Mouse (Mus musculus) liver, embryonic 13.5 days (tissue): Measurements from ENCODE around the gene Zdhhc8. TPM values are rescaled to one million over a fixed set of nuclear protein-coding genes. Genes with fewer than 3 reads are reported as not detected.
A peak's percentile ranks its signal among the peaks of the same experiment; 100 is the strongest.

ENCODE experiments used
- ATAC-seq: fragments of 200-750 bp; cut with Nextera tagmentation; 2 replicates; pipeline ENCODE4 v1.8.0; 2017; ENCODE audit warnings: low read depth, mild to moderate bottlenecking, moderate number of reproducible peaks, moderate library complexity
- DNase-seq: peaks from one replicate; pipeline ENCODE4 v3.0.0; 2022
- H3K27ac ChIP-seq: fragments of 300-500 bp; sonication (generic); 2 replicates; pipeline ENCODE4 v1.5.1; 2015; ENCODE audit warnings: moderate library complexity, mild to moderate bottlenecking, inconsistent platforms
- H3K27me3 ChIP-seq: fragments of 300-500 bp; sonication (generic); 2 replicates; pipeline ENCODE4 v1.6.1; 2015; ENCODE audit warnings: mild to moderate bottlenecking, inconsistent platforms
- H3K36me3 ChIP-seq: fragments of 300-500 bp; sonication (generic); 2 replicates; pipeline ENCODE4 v1.6.1; 2015; ENCODE audit warnings: mild to moderate bottlenecking, inconsistent platforms
- H3K4me1 ChIP-seq: fragments of 300-500 bp; sonication (generic); replicated peaks from 2 replicates; pipeline ENCODE4 v1.6.1; 2015; ENCODE audit warnings: inconsistent platforms
- H3K4me2 ChIP-seq: fragments of 300-500 bp; sonication (generic); 2 replicates; pipeline ENCODE4 v1.6.1; 2015; ENCODE audit warnings: inconsistent platforms, mild to moderate bottlenecking, moderate library complexity
- H3K4me3 ChIP-seq: fragments of 300-500 bp; sonication (generic); replicated peaks from 2 replicates; pipeline ENCODE4 v1.5.1; 2015; ENCODE audit warnings: mild to moderate bottlenecking, inconsistent platforms
- H3K9ac ChIP-seq: fragments of 300-500 bp; sonication (generic); 2 replicates; pipeline ENCODE4 v1.6.1; 2015; ENCODE audit warnings: mild to moderate bottlenecking, inconsistent platforms
- H3K9me3 ChIP-seq: fragments of 300-500 bp; sonication (generic); replicated peaks from 2 replicates; pipeline ENCODE4 v1.6.1; 2016; ENCODE audit warnings: inconsistent platforms
- WGBS: fragments of 180-500 bp; shearing (Covaris S2); methylation state at CpG from one replicate; pipeline ENCODE4 v1.1.7; 2015; ENCODE audit not compliant: insufficient replicate concordance; 5-methylcytosine and 5-hydroxymethylcytosine counted together
- polyA plus RNA-seq: library from polyadenylated mRNA; unstranded; fragments of >200 nt; fragmentation: Nextera tagmentation; extraction: Ambion mirVana; gene quantifications from 2 replicates; pipeline ENCODE4 v1.2.1, GENCODE M21; 2015

The Zdhhc8 gene
- polyA plus RNA-seq, 1 experiment from 2014 or later, result 1.7 TPM

DNA sequence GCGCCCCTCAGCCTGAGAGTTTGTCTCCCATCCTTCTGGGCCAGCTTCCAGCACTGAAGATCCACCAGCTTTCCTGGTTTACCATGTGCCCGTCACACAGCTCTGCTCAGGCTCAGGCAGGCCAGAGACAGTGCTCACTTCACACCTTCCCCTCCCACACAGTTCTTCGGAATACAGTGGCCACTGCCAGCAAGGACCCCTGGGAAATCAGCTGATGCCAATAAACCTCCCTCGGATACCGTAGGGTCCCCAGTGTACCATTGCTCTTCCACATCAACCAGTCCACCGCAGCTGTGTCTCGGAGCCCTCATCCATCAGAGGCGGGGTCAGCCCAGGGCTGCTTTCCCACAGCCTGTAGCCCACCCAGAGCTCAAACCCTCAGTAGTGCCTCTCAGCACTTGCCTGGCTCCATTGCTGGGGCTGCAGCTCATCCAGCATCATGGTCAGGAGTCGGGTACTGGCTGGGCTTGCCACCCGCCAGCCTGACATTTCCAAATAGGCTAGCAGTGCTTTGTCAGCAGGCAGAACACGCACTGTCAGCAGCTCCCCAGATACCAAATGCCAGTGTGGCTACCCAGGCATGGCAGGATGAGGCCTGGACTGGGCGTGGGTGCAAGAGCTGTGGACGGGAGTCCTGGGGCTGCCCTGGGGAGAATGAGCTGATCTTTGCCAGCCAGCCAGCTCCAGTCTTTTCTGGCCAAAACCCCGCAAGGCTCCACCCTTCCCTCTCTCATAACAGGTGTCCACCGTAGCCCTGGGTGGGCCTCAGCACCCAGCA, 40.5 kb downstream of the Zdhhc8 start:
- DNase-seq (no peak), ATAC-seq (no peak)
- 62% methylated on average over 15 of the region's 15 CpGs for WGBS
- H3K27me3 ChIP-seq, result no peaks in the 10 kb centered on the region
- H3K9me3 ChIP-seq, result no peaks in the 10 kb centered on the region
- H3K4me3 ChIP-seq, result no peak overlapping the region
- H3K4me1 ChIP-seq, result no peaks in the 10 kb centered on the region
- H3K27ac ChIP-seq, result no peak overlapping the region
- no peak overlapping the region for H3K4me2 ChIP-seq
- no peaks in the 10 kb centered on the region for H3K36me3 ChIP-seq
- H3K9ac ChIP-seq, result no peak overlapping the region

DNA sequence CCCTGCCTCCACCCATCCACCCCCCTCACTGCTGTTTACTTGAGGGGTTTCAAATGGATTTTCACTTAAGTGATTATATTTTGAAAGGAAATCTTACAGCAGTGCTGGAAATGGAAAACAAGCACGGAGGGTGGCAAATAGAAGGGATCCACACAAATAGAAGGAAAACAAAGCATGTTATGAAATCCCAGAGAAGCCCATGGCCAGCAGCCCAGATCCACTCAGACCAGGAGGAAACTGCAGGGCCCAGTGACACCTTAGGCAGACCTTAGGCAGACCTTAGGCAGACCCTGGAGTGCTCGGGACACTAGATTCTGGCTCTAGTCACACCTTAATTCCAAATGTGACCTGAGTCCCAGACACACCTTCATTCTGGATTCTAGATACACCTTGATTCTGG, 43.9 kb downstream of the Zdhhc8 start:
- no peak for ATAC-seq
- no peak overlapping the region for H3K4me2 ChIP-seq
- H3K36me3 ChIP-seq, result no peaks in the 10 kb centered on the region
- no peaks in the 10 kb centered on the region for H3K9me3 ChIP-seq
- no peak overlapping the region for H3K4me3 ChIP-seq
- H3K27ac ChIP-seq, result no peak overlapping the region
- H3K4me1 ChIP-seq, result 0 out of 2 replicates have a peak, but pooled peaks cover 8% of the 10 kb centered on the region
- 63% methylated on average over 2 of the region's 2 CpGs for WGBS
- no peak overlapping the region for H3K9ac ChIP-seq
- DNase-seq, result no peak
- no peaks in the 10 kb centered on the region for H3K27me3 ChIP-seq

DNA sequence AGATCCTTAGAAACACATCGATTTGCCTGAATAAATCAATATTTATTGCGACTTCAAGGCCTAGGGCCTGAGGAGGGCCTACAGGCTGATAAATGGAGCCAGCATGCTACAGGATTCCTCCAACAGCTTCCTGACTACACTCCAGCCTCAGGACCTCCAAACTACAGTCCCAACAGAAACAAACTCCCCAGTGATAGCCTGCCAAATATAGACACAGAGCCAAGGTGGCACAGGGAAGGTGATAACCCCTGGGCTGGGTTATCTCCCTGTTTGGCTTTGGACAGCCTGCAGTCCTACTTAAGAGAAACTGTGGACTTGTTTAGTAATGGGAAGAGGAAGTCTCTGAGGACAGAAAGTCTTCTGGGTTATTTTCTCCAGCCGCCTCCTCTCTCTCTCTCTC, 47.7 kb downstream of the Zdhhc8 start:
- no peak overlapping the region for H3K4me2 ChIP-seq
- DNase-seq (no peak), ATAC-seq (no peak)
- no peaks in the 10 kb centered on the region for H3K27me3 ChIP-seq
- WGBS, result 49% methylated on average over 3 of the region's 3 CpGs
- no peak overlapping the region for H3K4me3 ChIP-seq
- no peak overlapping the region for H3K27ac ChIP-seq
- H3K9ac ChIP-seq, result no peak overlapping the region
- H3K9me3 ChIP-seq, result no peaks in the 10 kb centered on the region
- no peaks in the 10 kb centered on the region for H3K36me3 ChIP-seq
- H3K4me1 ChIP-seq, result 0 out of 2 replicates have a peak, but pooled peaks cover 8% of the 10 kb centered on the region

DNA sequence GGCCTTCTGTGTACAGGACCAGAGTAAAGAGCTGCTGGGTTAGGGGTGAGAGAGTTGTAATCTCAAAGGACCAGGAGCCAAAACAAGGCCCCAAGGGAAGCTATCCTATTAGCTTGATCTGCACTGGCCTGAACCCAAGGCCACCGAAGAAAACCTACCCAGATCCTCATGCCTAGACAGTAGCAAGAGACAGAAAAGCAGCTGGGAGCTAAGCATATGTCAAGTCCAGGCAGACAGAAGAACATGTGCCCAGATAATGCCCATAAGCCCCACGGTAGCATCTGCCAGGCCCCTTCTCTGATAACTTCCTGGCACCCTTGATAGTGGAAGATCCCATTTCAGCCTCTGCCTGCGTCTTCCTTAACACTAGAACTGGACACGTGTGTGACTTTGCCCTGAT, 48.1 kb downstream of the Zdhhc8 start:
- no peak overlapping the region for H3K27ac ChIP-seq
- no peak for DNase-seq

DNA sequence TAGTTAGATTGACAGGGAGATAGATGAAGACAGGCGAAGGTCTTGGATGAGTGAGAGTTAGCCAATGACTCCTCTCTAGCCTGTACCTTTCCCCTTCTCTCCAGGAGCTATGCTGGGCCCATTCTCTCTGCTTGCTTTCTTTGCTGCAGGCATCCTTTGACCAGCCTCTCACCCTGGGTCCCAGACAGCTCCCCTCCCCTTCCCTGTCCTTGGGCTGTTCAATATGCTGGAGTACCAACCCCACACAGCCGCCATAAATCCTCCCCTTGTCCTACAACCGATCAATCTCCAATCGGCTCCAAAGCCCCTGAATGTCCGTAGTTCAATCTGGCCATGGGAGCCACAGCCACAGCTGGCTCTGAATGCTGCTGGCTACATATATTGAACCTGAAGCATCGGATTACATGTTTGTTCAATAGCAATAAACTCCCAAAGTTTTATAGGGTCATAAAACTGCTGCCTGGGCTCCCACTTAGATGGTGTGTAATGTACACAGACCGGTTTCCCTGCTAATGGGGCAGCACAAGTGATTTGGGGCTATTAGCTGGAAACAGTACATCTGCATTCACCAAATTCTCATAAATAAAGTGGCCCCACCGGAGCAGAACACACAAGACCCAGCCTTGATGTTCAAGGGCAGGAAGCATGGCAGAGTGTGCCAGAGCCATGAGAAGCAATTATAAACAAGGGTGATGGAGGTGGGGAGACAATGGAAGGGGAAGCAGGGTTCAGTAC, 49.1 kb downstream of the Zdhhc8 start:
- Histone ChIP-seq H3K4me3 (no peak overlapping the region), H3K4me2 (no peak overlapping the region), H3K9ac (no peak overlapping the region), H3K27ac (no peak overlapping the region), H3K4me1 (0 out of 2 replicates have a peak, but pooled peaks cover 8% of the 10 kb centered on the region), H3K9me3 (no peaks in the 10 kb centered on the region), H3K36me3 (no peaks in the 10 kb centered on the region), H3K27me3 (no peaks in the 10 kb centered on the region)
- 64% methylated on average over 8 of the region's 8 CpGs for WGBS
- ATAC-seq, result no peak
- DNase-seq, result no peak

More for the DNA sequence above, 48.1 kb downstream of the Zdhhc8 start:
- no peak overlapping the region for H3K4me2 ChIP-seq
- H3K27me3 ChIP-seq, result no peaks in the 10 kb centered on the region
- no peaks in the 10 kb centered on the region for H3K36me3 ChIP-seq
- ATAC-seq, result no peak
- H3K4me1 ChIP-seq, result 0 out of 2 replicates have a peak, but pooled peaks cover 8% of the 10 kb centered on the region
- H3K4me3 ChIP-seq, result no peak overlapping the region
- no peak overlapping the region for H3K9ac ChIP-seq
- WGBS, result 49% methylated on average over 4 of the region's 4 CpGs
- no peaks in the 10 kb centered on the region for H3K9me3 ChIP-seq

DNA sequence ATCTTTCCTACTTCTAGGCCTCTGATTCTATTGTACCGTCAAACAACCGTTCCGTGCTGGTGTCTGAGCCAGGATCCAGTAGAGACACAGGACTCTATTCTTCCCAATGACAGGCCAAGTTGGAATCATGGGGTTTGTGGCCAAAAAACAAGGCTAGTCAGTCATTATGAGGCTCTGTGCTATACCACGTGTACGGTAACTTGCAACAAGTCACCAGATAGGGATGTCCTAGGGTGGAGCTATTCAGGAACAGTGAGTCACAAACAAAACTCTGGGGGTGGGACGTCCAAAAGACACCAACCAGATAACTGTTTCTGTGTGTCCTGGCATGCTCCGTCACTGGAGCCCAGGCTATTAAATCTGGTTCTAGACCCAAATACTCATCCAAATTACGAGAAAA, 52.2 kb downstream of the Zdhhc8 start:
- Histone ChIP-seq H3K36me3 (no peaks in the 10 kb centered on the region), H3K9ac (no peak overlapping the region), H3K9me3 (no peaks in the 10 kb centered on the region), H3K4me3 (no peak overlapping the region), H3K27me3 (no peaks in the 10 kb centered on the region), H3K4me1 (peaks cover 11% of the 10 kb centered on the region; the same call in 1 of the 2 replicates), H3K4me2 (no peak overlapping the region), H3K27ac (no peak overlapping the region)
- ATAC-seq (no peak), DNase-seq (no peak)
- whole genome bisulfite sequencing, result 60% methylated on average over 8 of the region's 8 CpGs

DNA sequence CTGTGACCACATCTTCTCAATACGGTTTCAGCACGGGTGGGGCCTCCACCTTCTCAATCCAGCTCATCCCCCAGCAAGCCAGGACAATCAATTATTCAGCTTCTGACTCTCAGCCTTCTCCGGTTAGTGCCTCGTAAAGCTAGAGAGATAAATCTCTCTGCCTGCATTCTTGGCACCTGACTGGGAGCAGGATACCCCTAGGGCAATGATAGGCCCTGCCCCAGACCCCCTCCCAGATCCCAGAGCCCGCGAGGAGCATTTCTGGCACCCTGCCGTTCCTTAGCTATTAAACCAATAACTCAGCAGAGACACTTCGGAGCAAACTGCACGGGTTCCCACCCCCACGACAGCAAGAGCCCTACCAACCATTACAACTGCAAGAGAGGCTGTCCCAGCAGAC, 53.5 kb downstream of the Zdhhc8 start:
- Histone ChIP-seq H3K27ac (no peak overlapping the region), H3K4me3 (no peak overlapping the region)
- 58% methylated on average over 10 of the region's 10 CpGs for WGBS

DNA sequence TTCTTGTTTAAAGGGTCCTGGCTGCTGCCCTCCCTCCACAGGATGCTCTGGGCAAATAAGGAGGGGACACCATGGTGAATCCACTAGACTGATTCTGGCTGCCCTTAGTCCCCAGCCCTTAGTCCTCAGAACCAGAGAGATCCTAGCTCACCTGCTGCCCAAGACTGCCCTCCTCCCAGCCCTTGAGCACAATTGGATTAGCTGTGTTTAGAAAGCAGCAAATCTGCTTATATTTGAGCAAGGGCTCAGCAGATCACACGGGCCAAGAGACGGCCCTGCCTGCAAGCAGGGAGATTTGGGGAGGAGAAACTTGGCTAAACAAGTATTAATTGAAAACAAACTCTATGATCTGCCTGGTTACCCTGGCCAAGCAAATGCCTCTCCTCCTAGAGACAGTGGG, 55.3 kb downstream of the Zdhhc8 start:
- DNase-seq, result no peak

More for the DNA sequence above, 53.5 kb downstream of the Zdhhc8 start:
- Histone ChIP-seq H3K36me3 (no peaks in the 10 kb centered on the region), H3K4me2 (no peak overlapping the region), H3K9ac (no peak overlapping the region), H3K4me1 (peaks cover 9% of the 10 kb centered on the region; the same call in 1 of the 2 replicates), H3K27me3 (no peaks in the 10 kb centered on the region), H3K9me3 (no peaks in the 10 kb centered on the region)
- ATAC-seq, result no peak
- DNase-seq, result no peak

DNA sequence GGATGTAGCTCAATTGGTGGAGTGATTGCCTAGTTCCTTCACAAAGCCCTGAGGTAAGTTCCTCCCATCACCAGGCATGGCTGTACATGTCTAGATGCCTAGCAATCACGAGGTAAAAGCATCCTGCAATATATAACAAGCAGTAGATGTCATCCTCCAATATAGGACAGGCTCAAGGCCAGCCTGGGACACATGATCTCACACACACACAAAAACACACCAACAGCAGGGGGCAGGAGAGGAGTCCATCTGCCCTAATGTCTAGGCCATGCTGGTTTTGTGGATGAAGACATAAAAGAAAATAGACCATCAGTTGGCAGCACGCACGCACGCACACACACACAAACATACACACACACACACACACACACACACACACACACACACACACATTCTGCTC, 58.2 kb downstream of the Zdhhc8 start:
- Histone ChIP-seq H3K4me2 (no peak overlapping the region), H3K27ac (no peak overlapping the region), H3K9ac (no peak overlapping the region), H3K4me1 (peaks cover 18% of the 10 kb centered on the region; the same call in 1 of the 2 replicates), H3K9me3 (no peaks in the 10 kb centered on the region), H3K4me3 (no peak overlapping the region), H3K36me3 (no peaks in the 10 kb centered on the region), H3K27me3 (no peaks in the 10 kb centered on the region)
- ATAC-seq, result peak; percentile 24; the same call in 1 of the 2 replicates
- no peak for DNase-seq
- WGBS, result 69% methylated on average over 4 of the region's 4 CpGs

More for the DNA sequence above, 55.3 kb downstream of the Zdhhc8 start:
- Histone ChIP-seq H3K4me1 (peaks cover 18% of the 10 kb centered on the region; the same call in 1 of the 2 replicates), H3K9me3 (no peaks in the 10 kb centered on the region), H3K36me3 (no peaks in the 10 kb centered on the region), H3K27ac (no peak overlapping the region), H3K4me2 (no peak overlapping the region), H3K4me3 (no peak overlapping the region), H3K27me3 (no peaks in the 10 kb centered on the region), H3K9ac (no peak overlapping the region)
- no peak for ATAC-seq
- WGBS, result 50% methylated on average over 2 of the region's 2 CpGs

DNA sequence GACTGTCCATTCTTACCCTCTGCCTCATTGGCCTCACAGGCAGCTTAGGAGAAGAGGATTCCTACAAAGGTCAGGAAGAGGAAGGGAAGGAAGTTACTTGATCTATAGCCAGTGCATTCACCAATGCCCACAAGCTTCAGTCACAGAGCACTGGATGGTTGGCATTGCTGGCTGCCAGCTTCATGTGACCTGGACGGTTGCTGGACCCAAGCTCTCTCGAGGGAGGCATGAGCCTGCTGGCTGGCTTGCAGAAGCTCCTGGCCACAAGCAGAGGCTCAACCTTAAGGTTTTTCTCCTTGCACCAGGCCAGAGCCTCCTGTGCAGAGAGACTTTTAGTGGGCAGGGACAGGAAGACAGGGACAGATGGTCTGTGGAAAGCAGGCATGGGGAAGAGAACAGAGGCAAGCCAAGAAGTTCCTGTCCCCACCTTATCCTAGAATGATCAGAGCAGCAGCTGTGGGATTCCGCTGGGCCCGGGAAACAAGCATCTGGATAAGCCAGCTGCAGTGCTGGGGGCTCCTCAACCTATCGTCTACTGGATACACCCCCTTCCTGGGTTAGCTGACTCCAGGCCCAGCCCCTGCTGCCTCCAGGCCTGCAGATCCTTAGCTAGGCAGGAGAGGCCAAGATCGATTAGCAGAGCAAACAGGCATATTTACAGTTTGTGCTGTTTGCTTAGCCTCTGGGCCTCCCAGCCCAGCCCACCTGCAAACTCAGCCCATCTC, 59.0 kb downstream of the Zdhhc8 start:
- ATAC-seq (peak; percentile 76), DNase-seq (peak; percentile 10)
- Histone ChIP-seq H3K27me3 (no peaks in the 10 kb centered on the region), H3K27ac (no peak overlapping the region), H3K9me3 (no peaks in the 10 kb centered on the region), H3K36me3 (no peaks in the 10 kb centered on the region), H3K9ac (no peak overlapping the region), H3K4me2 (no peak overlapping the region), H3K4me3 (no peak overlapping the region), H3K4me1 (peaks cover 18% of the 10 kb centered on the region; the same call in 1 of the 2 replicates)
- 19% methylated on average over 6 of the region's 6 CpGs for WGBS

DNA sequence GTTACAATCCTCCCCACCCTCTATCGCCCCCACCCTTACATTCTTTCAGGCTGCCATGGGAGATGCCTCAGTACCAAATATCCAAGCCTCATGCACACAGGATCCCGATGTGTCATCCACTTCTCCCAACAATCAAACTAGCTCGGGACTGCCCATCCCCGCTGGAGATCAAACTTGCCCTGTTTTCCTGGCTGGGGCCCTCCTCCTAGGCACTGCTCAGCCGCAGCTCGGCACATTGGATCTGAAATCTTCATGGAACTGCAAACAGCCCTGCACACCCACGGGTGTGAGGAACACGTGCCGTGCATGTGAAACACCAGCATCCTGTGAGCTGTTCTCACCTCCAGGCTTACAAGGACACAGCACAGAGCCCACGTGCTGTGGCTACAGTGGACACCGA, 61.1 kb downstream of the Zdhhc8 start:
- no peaks in the 10 kb centered on the region for H3K9me3 ChIP-seq
- H3K4me3 ChIP-seq, result no peak overlapping the region
- no peak overlapping the region for H3K4me2 ChIP-seq
- no peak for ATAC-seq
- 71% methylated on average over 11 of the region's 11 CpGs for WGBS
- H3K27ac ChIP-seq, result no peak overlapping the region
- no peaks in the 10 kb centered on the region for H3K36me3 ChIP-seq
- no peaks in the 10 kb centered on the region for H3K27me3 ChIP-seq
- no peak overlapping the region for H3K9ac ChIP-seq
- H3K4me1 ChIP-seq, result peaks cover 16% of the 10 kb centered on the region; the same call in 1 of the 2 replicates
- DNase-seq, result no peak
